Mouse (Mus musculus) telencephalon, adult 2 months (tissue): ENCODE results near the gene Evc.
A peak's percentile ranks its signal among the peaks of the same experiment; 100 is the strongest.

Experiments used
- DNase-seq: peaks from one replicate; pipeline ENCODE4 v3.0.0-alpha.2; 2011; ENCODE audit warnings: low read depth, low spot score

Gene Evc

DNA sequence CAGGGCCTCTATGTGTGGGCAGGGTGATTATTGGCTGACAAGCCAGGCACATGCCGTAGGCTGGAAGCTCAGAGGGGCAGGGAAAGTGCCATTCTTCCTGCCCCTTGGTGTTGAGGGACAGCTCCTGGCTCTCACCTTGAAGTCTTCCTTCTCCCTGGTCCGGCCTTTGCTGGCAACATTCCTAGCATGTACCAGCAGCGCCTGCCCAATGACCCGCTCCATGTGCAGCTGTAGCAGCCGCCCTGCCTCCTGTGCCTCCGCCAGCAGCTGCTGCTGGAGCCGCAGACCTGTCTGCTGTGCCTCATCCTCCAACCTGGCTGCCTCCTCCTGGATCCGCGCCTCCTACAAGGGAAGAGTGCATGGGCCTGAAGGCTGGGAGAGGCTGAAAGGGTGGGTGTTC is 26.7 kb downstream of the Evc start:
- DNase-seq = no peak

DNA sequence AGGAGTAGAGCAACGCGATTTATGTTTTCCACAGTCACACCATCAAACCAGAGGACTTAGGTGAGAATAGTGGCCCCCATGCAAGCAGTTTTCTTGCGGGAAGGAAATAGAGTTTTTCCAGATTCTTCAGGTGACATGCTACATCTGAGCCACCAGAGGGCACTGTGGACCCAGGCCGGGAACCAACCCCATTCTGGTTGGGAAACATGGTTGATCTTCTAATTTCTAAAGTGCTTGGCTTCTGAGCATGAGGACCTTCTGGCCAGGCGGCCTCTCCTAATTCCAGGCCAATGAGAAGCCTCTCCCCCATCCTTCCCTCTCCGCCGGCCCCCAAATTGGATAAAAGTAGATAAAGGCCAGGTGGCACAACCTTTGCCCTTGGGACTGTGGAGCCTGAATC is 38.3 kb downstream of the Evc start:
- no peak for DNase-seq

DNA sequence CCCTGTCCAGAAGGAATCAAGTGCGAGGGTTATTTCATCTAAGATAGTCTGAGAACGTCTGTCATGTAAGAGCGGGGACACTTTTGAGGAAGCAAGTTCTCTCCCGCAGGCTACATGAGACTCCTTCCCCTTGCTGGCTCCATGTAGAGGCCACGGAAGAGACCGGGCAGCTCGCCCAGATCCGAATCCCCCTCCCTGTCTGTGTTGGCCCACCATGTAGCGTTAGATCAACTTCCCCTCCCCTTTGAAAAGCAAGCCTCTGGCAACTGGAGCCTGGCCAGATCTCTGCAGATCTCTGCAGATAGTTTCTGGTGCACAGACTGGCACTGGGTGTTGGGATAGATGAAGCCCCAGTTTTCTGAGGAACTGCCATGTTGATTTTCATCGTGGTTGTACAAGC is 40.0 kb downstream of the Evc start:
- no peak for DNase-seq

DNA sequence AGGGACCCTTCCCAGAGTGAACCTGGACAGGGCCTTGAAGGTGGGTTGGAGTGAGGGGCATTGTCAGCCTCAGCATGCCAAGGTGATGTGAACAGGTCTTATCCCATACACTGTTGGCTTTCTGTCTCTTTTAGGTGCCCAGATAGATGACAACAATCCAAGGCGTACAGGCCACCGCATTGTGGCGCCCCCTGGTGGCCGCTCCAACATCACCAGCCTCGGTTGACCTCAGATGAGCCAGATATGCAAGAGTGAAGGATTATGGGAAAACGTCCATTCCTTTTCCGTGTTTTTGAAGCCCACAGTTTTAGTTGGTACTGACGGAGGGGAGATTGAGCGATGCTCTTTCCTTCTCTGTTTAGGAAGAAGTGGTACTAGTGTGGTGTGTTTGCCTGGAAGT is 45.7 kb downstream of the Evc start:
- no peak for DNase-seq

DNA sequence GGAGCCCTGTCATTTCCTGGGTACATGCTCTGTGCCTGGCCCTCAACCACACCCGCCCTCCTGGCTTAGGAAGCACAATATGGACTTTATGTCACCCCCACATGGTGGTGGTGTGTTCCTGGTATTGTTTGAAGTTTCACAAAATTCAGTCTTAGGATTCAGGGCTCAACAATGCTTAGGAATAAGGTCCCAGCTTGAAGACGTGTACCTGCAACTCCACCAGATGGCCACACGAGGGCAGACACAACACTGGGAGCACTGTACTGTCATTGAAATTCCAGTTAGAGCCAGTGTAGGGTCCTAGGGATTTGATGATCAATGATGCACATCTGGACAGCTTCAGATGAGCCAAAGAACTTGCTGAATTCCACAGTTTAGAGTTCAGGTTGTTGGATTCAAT is 47.5 kb downstream of the Evc start:
- no peak for DNase-seq

DNA sequence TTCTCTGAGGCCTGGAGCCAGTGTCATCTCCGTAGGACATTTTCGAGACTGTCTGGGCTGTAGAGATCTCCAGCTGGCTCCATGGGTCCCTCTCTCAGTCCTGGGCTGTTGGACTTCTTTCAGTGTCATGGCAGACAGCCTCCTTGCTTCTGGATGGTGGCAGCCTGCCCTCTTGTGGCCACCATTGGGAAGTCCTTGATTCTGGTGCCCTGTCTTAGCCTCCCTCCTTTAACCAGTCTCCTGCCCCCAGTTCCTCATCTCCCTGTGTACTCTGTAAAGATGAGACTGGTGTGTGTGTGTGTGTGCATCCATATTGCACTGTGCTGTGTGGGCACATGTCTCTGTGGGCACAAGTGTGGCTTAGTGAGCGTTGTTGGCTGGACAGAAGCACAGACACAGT is 48.3 kb downstream of the Evc start:
- peak; percentile 46 for DNase-seq

DNA sequence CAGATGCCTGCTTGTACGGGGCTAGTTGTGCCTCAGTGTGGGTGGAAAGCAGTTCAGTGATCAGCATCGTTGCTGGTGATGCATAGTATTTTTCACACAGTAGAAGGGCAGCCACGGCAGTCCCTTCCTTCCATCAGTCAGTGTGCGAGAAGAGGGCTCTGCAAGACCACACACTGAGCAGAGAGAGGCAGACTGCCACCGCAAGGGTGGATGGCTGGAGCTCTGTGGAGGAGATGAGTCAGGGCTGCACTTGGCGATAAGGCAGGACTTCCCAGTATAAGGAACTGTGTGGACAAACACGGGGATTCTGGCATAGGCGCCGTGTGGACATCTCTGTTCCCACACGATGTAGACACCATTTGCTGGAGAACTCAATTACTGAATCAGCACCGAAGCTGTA is 55.7 kb downstream of the Evc start:
- no peak for DNase-seq

DNA sequence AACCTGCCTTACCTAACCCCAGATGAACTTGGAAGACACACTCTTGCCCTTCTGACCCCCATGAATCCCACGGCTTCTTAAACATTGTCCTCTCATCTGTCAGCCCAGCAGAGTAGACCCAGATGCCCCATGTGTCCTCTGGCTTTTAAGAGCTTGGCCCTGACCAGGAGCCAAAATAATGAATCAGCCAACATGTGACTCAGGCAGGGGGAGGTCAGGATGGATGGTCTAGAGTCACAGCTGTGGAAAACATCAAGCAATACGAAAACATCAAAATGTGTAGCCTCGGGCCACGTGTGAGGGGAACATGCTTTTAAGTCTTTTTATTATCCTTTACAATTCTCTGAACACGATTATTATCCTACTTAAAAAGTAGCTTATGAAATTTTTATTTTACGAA is 72.9 kb downstream of the Evc start:
- DNase-seq = no peak

DNA sequence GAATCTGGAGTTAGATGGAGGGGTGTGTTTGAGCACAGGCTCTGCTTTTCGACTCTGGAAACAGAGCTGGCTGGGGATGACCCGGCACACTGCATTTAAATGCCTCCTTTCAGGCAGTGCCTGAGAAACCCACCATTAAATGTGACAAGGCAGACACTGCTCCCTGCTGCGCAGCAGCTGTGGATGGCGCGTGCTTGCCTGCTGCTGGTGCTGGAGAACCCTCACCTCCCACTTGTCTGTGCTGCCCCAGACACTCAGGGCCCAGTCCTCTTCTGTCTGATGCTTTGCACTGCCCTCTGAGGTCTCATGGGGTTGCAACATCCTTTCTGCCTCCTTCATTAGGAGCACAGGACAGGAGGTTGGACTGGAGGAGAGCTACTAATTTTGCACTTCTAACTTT is 75.0 kb downstream of the Evc start:
- DNase-seq = no peak

DNA sequence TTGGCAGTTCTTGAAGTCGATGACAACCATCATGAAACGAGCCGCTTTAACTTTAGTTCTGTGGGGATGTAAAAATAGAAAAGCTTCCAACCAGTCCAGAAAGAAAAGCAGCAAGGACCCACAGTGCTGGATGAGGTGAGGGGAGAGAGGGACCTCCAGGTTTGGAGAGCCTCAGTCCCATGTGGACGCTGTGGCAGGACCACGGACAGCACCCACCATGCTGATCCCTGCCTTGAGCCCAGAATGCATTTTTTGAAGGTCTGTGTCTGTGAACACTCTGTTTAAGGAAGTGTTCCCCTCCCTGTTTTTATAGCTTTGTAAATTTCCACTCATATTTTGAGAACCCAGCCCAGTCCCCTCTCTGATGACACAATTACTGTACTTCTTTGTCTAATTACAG is 79.5 kb downstream of the Evc start:
- DNase-seq = no peak

DNA sequence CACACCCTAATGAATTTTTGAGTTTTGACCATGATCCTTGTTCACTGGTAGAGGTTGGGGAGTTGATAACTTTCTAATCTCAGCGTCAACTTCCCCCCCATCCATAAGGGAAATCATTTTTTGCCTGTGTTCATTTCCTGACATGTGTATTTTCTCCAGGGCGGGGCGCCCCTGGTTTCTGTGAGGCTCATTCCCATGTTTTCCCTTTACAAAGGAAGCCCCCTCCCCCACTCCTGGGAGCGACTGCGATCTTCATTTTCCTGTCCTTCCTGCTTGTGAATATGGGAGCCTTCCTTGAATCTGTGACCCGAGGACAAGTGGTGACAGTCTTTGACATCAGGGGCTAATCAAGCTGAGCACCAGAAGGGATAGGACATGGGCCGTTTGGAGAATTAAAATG is 79.9 kb downstream of the Evc start:
- no peak for DNase-seq

DNA sequence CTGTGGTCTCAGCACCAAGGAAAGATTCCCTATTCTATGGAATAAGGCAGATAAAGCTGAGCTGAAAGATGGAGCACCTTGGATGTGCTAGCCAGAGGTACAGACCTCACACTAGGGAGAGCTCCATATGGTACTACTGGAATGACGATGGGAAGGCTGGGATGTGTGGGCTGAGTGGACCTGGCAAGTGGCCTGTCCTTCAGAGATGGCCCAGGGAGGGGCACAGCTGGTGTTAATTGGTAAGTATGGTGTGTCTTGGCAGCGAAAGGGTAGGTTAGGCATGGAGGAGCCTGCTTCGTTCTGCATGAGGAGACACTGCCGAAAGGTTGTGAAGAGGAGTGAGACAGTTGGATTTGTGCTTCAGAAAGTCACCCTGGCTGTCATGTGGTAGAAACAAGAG is 82.2 kb downstream of the Evc start:
- DNase-seq = no peak

DNA sequence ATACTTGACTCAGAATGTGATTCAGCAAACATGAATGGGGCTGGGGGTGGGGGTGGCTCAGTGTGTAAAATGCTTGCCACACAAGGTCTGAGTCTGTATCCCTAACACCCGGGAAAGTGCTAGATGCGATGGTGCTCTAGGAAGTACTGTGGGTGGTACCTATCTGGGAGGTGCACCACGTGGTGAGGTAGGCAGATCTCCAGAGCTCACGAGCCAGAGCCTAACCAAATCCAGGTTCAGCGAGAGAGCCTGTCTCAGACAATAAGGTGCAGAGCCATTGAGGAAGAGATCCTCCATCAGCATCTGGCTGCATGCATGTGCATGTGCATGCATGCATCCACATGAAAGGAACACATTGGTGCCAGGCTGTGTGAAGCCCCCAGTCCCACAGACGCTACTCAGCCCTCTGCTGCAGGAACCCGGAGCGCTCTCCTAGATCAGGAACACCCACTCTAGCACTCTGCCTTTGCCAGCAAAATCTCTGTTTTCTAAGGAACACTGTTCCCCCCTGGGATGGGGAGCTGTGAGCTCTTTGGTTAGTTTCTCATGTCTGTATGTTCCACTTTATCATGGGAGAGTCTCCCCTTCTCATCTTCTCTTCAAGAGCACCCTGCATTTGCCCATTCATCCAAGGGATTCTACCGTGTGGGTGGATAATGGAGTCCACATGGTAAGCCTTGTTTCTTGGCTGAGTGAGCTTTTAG is 84.4 kb downstream of the Evc start:
- peak; percentile 82 for DNase-seq

DNA sequence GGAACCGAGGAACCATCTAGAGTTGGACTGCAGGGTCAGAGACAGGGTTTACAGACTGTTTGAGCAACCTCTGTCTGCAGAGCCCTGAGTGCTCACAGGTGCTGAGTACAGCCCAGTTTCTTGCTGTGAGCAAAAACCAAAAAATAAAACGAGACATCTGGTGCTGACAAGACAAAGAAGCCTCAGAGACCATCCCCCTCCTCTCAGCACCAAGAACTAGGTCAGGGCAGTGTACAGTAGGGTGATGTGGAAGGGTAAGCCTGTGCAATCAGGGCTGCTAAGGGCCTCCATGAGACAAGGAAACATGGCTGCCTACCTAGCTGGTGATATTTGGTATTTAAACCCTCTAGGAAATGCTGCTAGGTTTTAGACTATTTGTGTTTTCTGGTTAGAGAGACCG is 85.1 kb downstream of the Evc start:
- no peak for DNase-seq

DNA sequence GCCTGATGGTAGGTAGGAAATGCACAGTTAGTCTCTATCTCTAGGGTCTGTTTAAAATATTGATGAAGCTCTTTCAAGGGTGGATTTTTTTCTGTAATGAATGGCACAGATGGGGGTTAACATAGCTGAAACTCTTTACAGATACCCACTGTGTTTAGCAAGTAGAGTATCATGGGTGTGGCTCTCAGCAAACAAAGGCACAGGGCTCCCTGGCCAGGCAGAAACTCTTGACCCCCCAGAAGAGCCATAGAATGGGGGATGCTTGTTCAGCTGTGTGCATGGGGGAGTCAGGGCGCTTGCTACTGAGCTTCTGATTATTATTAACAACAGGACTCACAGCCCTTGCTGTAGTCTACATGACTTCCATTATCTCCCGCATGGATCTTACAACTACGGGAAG is 87.8 kb downstream of the Evc start:
- no peak for DNase-seq

DNA sequence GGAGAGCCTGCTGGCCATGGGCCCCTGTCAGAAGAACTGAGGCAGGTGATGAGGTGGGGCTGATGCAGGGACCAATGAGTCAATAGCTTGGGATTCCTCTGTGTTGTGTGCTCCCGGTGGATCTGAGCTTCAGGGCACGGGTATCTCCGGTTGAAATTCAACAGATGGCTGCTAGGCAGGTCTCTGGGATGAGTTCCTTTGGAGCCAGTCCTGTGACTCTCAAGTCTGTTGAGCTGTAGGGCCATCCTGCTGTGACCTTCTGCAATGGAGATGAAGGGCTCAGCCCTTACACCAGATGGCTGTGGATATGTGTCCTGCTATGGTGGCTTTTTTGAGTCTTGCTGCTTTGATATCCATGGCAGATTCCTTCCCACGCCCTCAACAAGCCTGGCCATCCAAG is 89.2 kb downstream of the Evc start:
- DNase-seq = no peak

DNA sequence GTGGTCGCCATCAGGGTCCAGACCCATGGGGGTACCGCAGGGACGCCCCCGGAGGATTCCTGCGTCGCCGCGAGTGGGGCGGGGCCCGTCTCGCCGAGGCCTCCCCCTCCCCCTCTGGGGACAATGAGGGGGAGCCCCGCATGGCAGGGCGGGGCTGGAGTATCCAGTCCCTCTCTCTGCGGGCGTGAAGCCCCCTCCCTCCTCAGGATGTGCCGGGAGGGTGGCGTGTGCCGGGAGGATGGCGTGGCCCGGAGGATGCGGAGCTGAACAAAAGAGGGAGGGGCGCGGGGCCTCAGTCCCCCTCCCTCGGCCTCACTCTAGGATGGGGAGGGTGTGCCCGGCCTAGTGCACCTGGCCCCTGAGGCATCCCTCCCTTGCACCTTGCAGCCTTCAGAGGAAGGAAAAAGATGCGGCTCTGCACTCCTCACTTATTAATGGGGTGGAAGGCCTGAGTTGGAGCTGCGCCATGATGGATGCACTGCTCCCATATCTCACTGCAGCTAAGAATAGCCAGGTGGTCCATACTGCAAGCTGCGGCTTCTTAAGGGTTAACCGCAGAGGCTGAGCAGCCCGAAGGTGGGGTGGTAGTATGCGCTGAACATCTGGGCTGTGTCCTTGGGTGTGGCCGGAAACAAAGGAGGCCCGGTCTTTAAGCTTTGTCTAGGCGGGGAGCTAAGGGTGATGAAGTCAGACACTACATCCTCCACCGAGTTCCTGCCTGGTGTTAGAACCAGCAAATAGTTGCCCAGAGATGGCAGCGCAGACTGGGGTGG is 90.4 kb downstream of the Evc start:
- DNase-seq = no peak

DNA sequence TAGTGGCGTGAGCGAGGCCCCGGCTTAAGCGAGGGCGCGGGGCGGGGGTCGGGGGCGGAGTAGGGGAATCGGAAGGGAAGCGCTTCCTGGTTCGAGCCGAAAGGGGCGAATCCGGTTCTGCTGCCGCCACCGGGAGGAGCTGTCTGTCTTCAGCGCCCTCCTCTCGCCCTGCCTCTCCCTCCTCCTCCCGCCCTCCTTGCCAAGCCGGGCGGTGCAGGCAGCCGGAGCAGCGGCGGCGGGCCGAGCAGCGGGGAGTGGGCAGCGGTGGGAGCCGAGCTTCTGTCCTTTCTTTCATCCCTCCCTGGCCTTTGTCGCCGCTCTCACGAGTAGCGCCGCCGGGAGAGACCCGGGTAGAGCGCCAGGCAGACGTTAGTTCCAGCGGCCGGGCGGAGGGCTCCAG is 91.0 kb downstream of the Evc start:
- no peak for DNase-seq

DNA sequence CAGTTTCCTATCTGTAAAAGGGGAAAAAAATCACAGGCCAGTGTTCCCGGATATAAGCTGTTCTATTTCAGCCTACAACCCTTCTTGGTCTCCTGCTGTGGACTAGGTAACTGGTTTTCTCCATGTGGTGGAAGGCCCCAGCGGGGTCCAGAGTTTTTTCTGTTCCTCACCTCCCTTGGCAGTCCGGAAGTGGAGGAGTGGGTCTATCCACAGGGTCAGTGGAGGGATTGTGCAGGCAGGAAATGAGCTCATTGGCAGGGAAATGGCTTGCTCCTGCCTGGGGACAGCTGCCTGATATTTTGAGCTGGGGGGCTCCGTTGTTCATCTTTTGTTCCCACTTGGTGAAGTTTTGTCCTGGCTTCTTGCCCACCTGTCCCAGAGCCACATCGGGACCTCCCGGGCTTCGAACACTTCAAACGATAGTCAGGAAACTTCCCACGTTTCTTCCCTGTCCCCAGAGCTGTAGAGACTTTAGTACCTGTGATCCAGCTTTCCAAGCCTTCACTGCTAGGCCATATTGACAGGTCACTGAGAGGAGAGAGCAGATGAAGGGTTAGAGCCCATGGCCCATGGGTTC is 91.9 kb downstream of the Evc start:
- DNase-seq = no peak

DNA sequence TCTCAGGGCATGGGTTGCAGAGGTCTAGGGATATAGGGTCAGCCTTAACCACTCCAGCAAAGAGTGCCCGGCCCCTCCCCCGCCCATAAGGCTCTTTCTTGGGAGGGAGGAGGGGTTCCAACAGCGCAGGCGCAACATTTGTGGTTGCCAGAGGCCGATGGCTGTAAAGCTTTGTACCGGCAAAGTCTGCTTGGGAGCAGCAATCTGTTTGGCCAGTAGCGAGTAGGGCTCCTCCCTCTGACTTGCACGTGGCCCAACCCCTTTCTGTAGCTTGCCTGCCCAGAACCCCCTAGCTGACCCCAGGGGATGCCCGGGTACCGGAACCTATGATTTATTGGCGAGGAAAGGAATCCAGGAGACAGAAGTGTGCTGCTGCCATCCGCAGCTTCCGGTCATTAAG is 92.5 kb downstream of the Evc start:
- no peak for DNase-seq

DNA sequence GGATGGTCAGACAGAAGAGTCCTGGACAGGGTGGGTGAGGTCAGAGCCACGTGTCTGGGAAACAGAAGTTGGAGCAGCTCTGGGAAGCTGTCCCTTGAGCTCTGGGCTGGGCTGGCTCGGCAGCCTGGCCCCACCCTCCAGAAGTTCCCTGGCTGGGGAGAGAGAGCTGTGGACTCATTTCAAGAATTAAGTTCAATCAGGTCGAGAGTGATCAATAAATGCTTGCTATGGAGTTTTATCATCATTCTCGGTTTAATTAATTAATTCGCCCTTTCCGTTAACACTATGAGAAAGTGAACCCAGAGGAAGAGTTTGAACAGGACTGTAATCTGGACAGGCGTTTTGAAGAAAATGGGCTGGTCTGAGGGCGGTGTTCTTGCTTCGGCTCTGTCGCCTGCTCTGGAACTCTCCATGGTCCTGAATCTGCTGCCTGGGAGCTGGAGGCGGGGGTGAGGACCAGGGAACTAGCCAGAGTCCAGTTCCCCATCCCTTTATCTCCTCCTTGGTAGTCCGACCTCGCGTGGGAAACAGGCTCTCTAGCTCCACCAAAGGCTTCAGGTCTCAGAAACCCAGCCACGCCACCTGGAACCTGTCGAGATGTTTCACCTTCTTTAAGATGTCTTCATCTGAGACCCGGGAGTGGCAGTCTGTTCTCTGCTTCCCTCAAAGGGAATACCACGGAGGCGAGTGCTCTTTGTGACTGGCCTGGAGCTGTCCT is 93.4 kb downstream of the Evc start:
- no peak for DNase-seq

DNA sequence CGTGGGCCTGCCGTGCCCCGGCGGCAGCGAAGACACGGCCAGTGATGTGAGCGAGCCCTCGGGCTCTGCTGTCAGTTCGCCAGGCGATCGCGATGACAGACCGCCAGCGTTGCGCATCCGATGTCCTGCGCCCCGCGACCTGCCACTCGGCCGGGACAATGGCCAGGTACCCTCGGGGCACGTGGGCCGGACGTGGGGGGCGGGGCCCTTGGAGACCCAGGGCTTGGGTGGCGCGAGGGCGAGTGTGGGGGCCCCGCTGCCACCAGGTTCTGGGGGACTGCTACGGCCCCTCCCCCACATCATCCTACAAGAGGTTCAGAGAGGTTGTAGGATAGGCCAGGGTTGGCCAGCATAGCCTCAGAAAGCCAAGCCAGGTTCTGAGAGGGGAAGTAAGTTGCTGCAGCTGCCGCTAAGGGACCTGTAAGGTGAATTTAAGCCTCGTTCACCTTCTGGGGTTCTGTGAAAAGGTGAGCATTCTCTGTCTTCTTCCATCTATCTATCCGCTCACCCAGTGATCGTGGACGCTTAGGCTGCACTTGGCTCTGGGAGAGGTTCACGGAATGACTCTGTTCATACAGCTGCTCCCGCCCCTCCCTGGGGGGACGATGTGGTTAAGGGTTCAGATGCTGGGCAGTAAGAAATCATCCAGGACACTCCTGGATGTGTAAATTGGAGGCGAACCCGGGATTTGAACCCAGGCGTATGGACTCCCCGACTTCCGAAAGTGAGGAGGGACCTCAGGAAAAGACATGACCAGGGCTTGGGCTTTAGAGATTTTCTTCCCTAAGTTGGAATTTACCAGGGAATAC is 94.1 kb downstream of the Evc start:
- no peak for DNase-seq
